Mouse (Mus musculus) neural tube, embryonic 14.5 days (tissue): Measurements from ENCODE around the gene Tmub1. TPM values are rescaled to one million over a fixed set of nuclear protein-coding genes. Genes with fewer than 3 reads are reported as not detected.
A peak's percentile ranks its signal among the peaks of the same experiment; 100 is the strongest.

Experiments
- ATAC-seq: fragments of 200-750 bp; cut with Nextera tagmentation; 2 replicates; pipeline ENCODE4 v1.8.0; 2017; ENCODE audit warnings: low read depth, mild to moderate bottlenecking, moderate TSS enrichment, moderate library complexity
- H3K27ac ChIP-seq: fragments of 300-500 bp; sonication (generic); 2 replicates; pipeline ENCODE4 v1.5.1; 2014; ENCODE audit warnings: low read depth, mild to moderate bottlenecking, control low read depth, low read length, moderate library complexity, mixed read lengths
- H3K27me3 ChIP-seq: fragments of 300-500 bp; sonication (generic); 2 replicates; pipeline ENCODE4 v1.6.1; 2014; ENCODE audit warnings: low read length; ENCODE audit not compliant: control insufficient read depth, insufficient read depth
- H3K36me3 ChIP-seq: fragments of 300-500 bp; sonication (generic); 2 replicates; pipeline ENCODE4 v1.6.1; 2014; ENCODE audit warnings: low read length, mixed read lengths; ENCODE audit not compliant: control insufficient read depth, insufficient read depth
- H3K4me1 ChIP-seq: fragments of 300-500 bp; sonication (generic); 2 replicates; pipeline ENCODE4 v1.6.1; 2014; ENCODE audit warnings: low read length; ENCODE audit not compliant: control insufficient read depth, insufficient read depth
- H3K4me2 ChIP-seq: fragments of 300-500 bp; sonication (generic); 2 replicates; pipeline ENCODE4 v1.6.1; 2014; ENCODE audit warnings: mild to moderate bottlenecking, low read depth, low read length, control low read depth
- H3K4me3 ChIP-seq: fragments of 300-500 bp; sonication (generic); 2 replicates; pipeline ENCODE4 v1.5.1; 2014; ENCODE audit warnings: low read depth, low read length, control low read depth, mixed read lengths
- H3K9ac ChIP-seq: fragments of 300-500 bp; sonication (generic); replicated peaks from 2 replicates; pipeline ENCODE4 v1.6.1; 2014; ENCODE audit warnings: low read depth, mild to moderate bottlenecking, control low read depth, low read length, mixed read lengths
- H3K9me3 ChIP-seq: fragments of 300-500 bp; sonication (generic); 2 replicates; pipeline ENCODE4 v1.6.1; 2016; ENCODE audit warnings: low read length; ENCODE audit not compliant: control insufficient read depth
- WGBS: fragments of 180-500 bp; shearing (Covaris S2); extraction: QIAGEN DNeasy Blood & Tissue Kit; methylation state at CpG from one replicate; pipeline ENCODE4 v1.1.7; 2014; 5-methylcytosine and 5-hydroxymethylcytosine counted together
- polyA plus RNA-seq: library from polyadenylated mRNA; unstranded; fragments of >200 nt; fragmentation: Nextera tagmentation; extraction: Ambion mirVana; gene quantifications from 2 replicates; pipeline ENCODE4 v1.2.1, GENCODE M21; 2014

The Tmub1 gene
- polyA plus RNA-seq, 1 experiment from 2014 or later = 68.0 TPM

- H3K9ac ChIP-seq = no peak overlapping the region
- H3K27ac ChIP-seq = no peak overlapping the region
- peaks cover 8% of the 10 kb centered on the region; the same call in 1 of the 2 replicates for H3K4me1 ChIP-seq
- no peak for ATAC-seq
- no peaks in the 10 kb centered on the region for H3K9me3 ChIP-seq
- H3K36me3 ChIP-seq = no peaks in the 10 kb centered on the region
- H3K4me2 ChIP-seq = no peak overlapping the region
- 65% methylated on average over 12 of the region's 12 CpGs for WGBS
- no peaks in the 10 kb centered on the region for H3K27me3 ChIP-seq
- no peak overlapping the region for H3K4me3 ChIP-seq
Observed at GRCm38 (mm10) chr5:24466762-24467161, 19.1 kb upstream of the Tmub1 start.

- no peak for ATAC-seq
- 46% methylated on average over 7 of the region's 7 CpGs for WGBS
- peak overlapping the region; percentile 25; the same call in 1 of the 2 replicates for H3K9ac ChIP-seq
Observed at GRCm38 (mm10) chr5:24455613-24456012, 8.0 kb upstream of the Tmub1 start.

GRCm38 (mm10) chr5:24455076-24455475, 7.4 kb upstream of the Tmub1 start:
- Histone ChIP-seq H3K27ac (no peak overlapping the region), H3K36me3 (no peaks in the 10 kb centered on the region), H3K4me3 (0 out of 2 replicates have a peak overlapping the region, but pooled peaks have one; percentile 1), H3K27me3 (no peaks in the 10 kb centered on the region; the same call in 1 of the 2 replicates), H3K9ac (peak overlapping the region; percentile 25), H3K9me3 (no peaks in the 10 kb centered on the region), H3K4me2 (peak overlapping the region; percentile 95), H3K4me1 (peaks cover 36% of the 10 kb centered on the region)
- no peak for ATAC-seq
- WGBS = 53% methylated on average over 3 of the region's 3 CpGs

More at GRCm38 (mm10) chr5:24455613-24456012, 8.0 kb upstream of the Tmub1 start:
- Histone ChIP-seq H3K36me3 (no peaks in the 10 kb centered on the region), H3K4me3 (no peak overlapping the region), H3K4me1 (peaks cover 36% of the 10 kb centered on the region), H3K27ac (no peak overlapping the region), H3K4me2 (peak overlapping the region; percentile 95; the same call in 1 of the 2 replicates), H3K9me3 (no peaks in the 10 kb centered on the region), H3K27me3 (no peaks in the 10 kb centered on the region; the same call in 1 of the 2 replicates)

- Histone ChIP-seq H3K9ac (0 out of 2 replicates have a peak overlapping the region, but pooled peaks have one; percentile 37), H3K9me3 (no peaks in the 10 kb centered on the region), H3K36me3 (no peaks in the 10 kb centered on the region), H3K4me1 (peaks cover 36% of the 10 kb centered on the region), H3K4me3 (peak overlapping the region; percentile 91), H3K27ac (0 out of 2 replicates have a peak overlapping the region, but pooled peaks have one; percentile 16), H3K4me2 (peak overlapping the region; percentile 95), H3K27me3 (no peaks in the 10 kb centered on the region; the same call in 1 of the 2 replicates)
- ATAC-seq = no peak
- WGBS = 18% methylated on average over 2 of the region's 2 CpGs
Observed at GRCm38 (mm10) chr5:24453985-24454303, 6.3 kb upstream of the Tmub1 start.

- Histone ChIP-seq H3K27me3 (no peaks in the 10 kb centered on the region; the same call in 1 of the 2 replicates), H3K4me2 (peak overlapping the region; percentile 95), H3K9me3 (no peaks in the 10 kb centered on the region), H3K27ac (peak overlapping the region; percentile 96), H3K4me1 (peaks cover 36% of the 10 kb centered on the region), H3K9ac (peak overlapping the region; percentile 96), H3K4me3 (peak overlapping the region; percentile 91), H3K36me3 (no peaks in the 10 kb centered on the region)
- 0 out of 2 replicates have a peak, but pooled peaks have one; percentile 0 for ATAC-seq
- under 1% methylated on average over 5 of the region's 5 CpGs for WGBS
Observed at GRCm38 (mm10) chr5:24453283-24453984, 5.8 kb upstream of the Tmub1 start.

- peak overlapping the region; percentile 96 for H3K27ac ChIP-seq
- H3K9ac ChIP-seq = peak overlapping the region; percentile 96
- no peaks in the 10 kb centered on the region for H3K9me3 ChIP-seq
- no peaks in the 10 kb centered on the region; the same call in 1 of the 2 replicates for H3K27me3 ChIP-seq
- under 1% methylated on average over 29 of the region's 29 CpGs for WGBS
- peak overlapping the region; percentile 91 for H3K4me3 ChIP-seq
- peak overlapping the region; percentile 95 for H3K4me2 ChIP-seq
- no peaks in the 10 kb centered on the region for H3K36me3 ChIP-seq
- ATAC-seq = peak; percentile 15; the same call in 1 of the 2 replicates
- peaks cover 39% of the 10 kb centered on the region for H3K4me1 ChIP-seq
Observed at GRCm38 (mm10) chr5:24452691-24453233, 5.1 kb upstream of the Tmub1 start.

- Histone ChIP-seq H3K9ac (peak within 1 kb of the TSS; percentile 96), H3K27ac (peak within 1 kb of the TSS; percentile 96), H3K4me1 (peaks cover 39% of the 10 kb centered on the region), H3K36me3 (no peaks in the 10 kb centered on the region), H3K4me3 (peak within 1 kb of the TSS; percentile 91), H3K27me3 (no peaks in the 10 kb centered on the region; the same call in 1 of the 2 replicates), H3K4me2 (peak within 1 kb of the TSS; percentile 95), H3K9me3 (no peaks in the 10 kb centered on the region)
- peak; percentile 35 for ATAC-seq
- 0% methylated on average over 57 of the region's 85 CpGs for WGBS
Observed at GRCm38 (mm10) chr5:24452030-24452690, 4.5 kb upstream of the Tmub1 start, which contains the start of gene Agap3. TSS of gene Agap3 (plus strand) at chr5:24452177.

- Histone ChIP-seq H3K4me3 (peak overlapping the region; percentile 91), H3K9ac (peak overlapping the region; percentile 96), H3K36me3 (no peaks in the 10 kb centered on the region), H3K4me2 (peak overlapping the region; percentile 95), H3K27ac (peak overlapping the region; percentile 96), H3K4me1 (peaks cover 39% of the 10 kb centered on the region), H3K9me3 (no peaks in the 10 kb centered on the region), H3K27me3 (no peaks in the 10 kb centered on the region; the same call in 1 of the 2 replicates)
- ATAC-seq = peak; percentile 72
- 3% methylated on average over 30 of the region's 66 CpGs for WGBS
Observed at GRCm38 (mm10) chr5:24451264-24452029, 3.8 kb upstream of the Tmub1 start.
